Mouse (Mus musculus) bone marrow, adult 2 months (tissue): ENCODE measurements around the gene Mindy4.

Source experiments
- CTCF ChIP-seq: fragments of 200-500 bp; IDR thresholded peaks from 2 replicates; pipeline ENCODE4 v1.5.1; 2011; ENCODE audit warnings: low read length, control low read depth; ENCODE audit not compliant: control insufficient read depth, insufficient read depth
- POLR2A ChIP-seq: fragments of 200-500 bp; IDR thresholded peaks from 2 replicates; pipeline ENCODE4 v1.6.1; 2011; ENCODE audit warnings: low read depth, mild to moderate bottlenecking, control low read depth, low read length, borderline replicate concordance; ENCODE audit not compliant: control insufficient read depth

DNA sequence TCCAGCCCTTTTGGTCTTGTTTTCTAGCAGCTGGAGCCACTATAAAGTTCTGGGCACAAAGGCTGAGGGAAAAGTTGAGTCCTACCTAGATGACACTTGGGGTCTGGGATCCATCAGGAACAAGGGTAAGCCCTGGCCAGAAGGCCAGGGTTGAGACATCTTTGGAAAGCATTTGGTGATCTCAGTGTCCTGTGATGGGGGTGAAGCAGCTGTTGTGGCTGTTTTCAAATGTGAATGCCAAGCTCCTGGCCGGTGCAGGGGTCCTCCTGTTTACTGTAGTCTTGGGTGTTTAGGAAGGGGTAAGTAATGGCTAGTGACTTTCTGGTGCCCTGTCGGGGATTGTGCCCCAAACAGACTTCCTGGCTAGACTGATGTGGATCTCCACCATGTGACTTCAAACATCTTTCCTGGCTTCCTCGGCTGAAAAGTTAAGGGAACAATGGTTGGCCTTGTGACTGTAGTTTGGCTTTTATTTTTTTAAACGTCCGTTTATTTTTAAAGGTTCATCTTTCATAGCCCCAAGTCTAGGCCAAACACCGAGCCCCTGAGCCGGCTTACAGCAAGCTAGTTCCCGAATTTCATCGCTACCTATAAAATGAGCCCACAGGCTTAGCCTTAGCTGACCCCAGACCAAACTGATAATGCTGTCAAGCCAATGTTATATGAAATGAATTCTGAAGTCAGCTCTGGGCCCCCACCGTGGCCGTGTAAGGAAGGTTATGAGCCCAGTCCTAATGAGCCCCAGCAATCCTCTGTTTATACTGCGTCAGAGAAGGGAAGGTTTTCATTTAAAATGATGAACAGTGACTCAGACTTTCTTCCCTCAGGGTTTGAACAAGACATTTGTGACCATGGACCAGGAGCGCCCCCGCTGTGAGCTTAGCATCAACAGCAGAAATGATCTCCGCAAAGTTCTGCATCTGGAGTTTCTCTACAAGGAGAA lies 7.5 kb downstream of the Mindy4 start:
- TF ChIP-seq POLR2A (no peak), CTCF (no peak)
